Mouse (Mus musculus): Measurements from ENCODE around the gene 1810065E05Rik.

The 1810065E05Rik gene

DNA sequence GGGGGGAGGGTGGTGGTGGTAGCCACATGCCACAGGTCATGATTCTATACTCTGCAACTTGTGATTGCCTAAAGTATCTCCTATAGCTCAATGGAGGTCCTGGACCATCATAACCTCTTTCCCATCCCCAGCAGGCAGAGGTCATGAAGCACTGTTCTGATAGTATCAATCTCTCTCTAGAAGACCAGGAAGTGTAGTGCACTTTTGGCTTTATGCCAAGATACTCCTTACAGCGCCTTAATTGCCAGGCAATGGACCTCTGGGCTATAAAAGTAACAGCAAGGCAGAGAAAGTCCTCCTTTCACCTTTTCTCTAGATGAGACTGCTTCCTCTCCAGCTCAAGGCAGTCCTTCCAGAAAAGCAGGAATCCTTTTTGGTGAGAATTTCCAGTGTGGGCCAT, at the start of gene 1810065E05Rik:
TSS of gene 1810065E05Rik (plus strand) at position 297 of the 400 bp plus-strand sequence.
- no peak for DNase-seq

DNA sequence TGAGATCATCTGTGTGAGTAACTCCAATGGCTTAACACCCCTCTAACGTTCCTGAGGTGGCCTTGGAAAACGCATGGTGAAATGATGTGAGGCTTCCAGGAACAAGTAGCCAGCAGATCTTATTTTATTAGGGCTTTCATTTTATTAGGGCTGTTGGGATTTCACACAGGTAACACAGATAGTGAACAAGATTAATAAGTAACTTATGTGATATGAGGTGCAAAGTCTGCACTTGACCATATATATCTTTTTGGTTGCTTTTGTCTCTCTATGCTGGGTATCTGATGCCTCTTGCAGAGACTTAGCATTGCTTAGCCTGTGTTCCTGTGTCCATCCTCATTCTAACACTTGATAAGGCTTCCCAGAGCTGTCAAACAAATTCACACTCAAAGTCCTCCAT, 43.6 kb upstream of the 1810065E05Rik start:
- no peak for DNase-seq

DNA sequence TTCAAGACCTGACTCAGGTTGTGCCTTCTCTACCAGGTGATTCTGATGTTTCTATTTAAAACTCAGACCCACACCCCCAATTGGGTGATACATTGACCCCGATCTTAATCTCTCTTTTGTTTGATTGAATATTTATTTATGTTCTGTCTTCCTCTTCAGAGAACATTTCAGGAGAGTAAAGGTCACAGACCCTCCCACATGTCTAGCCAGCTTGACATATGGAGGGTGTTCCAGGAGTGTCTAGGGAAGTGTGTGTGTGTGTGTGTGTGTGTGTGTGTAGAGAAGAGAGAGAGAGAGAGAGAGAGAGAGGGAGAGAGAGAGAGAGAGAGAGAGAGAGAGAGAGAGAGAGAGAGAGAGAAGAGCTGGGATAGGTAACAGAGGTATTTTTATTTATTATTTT, 43.2 kb upstream of the 1810065E05Rik start:
- no peak for DNase-seq

DNA sequence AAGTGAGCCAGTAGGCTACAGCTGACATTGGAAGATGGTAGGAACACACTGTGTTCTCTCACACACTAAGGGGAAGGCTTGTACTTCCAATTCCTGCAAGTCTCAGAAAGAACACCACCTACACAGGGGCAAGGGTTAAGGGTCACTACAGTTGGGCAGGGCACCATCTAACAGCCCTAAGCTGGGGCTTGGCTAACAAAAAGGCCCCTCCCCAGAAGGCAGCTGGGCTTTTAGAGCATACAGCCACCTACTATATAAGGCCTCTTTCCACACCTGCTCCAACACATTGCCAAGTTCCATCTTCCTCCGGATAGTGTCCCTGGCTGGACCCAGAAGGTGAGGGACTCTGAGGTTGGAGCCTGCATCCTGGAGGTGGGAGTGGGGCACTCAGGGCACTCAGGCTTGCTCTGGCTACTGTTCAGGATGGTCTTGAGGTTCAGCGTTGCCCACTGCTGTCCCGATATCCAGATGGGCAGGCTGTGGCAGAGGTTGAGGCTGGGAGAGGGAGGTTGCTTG, 42.1 kb upstream of the 1810065E05Rik start, which contains the start of gene Lypd8:
TSS of gene Lypd8 (plus strand) at position 281 of the 516 bp plus-strand sequence.
- no peak for DNase-seq

GRCm38 (mm10) chr11:58379516-58379915, 41.4 kb upstream of the 1810065E05Rik start:
- DNase-seq: no peak

DNA sequence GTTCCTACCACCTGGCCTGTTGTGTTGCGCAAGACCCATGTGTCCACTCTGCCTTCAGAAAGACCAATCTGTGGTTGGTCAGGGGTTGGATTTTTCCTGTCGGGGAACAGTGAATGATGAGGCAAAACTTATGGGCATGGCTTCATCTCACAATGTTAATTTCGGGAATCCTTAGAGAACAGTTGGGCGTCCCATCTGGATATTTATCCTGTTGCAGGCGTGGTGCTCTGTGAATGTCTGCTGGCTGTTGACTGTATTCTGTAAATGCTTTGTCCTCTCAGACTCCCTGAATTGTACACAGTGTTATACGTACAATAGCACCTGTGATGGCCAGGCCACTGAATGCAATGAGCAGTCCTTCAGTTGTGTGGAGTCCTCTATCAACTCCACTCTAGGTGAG, 38.4 kb upstream of the 1810065E05Rik start:
- DNase-seq: no peak

- no peak for DNase-seq
These were observed 20.8 kb upstream of the 1810065E05Rik start for GRCm38 (mm10) chr11:58399985-58400645.

- no peak for DNase-seq
These were observed 20.3 kb upstream of the 1810065E05Rik start for GRCm38 (mm10) chr11:58400655-58401054.

DNA sequence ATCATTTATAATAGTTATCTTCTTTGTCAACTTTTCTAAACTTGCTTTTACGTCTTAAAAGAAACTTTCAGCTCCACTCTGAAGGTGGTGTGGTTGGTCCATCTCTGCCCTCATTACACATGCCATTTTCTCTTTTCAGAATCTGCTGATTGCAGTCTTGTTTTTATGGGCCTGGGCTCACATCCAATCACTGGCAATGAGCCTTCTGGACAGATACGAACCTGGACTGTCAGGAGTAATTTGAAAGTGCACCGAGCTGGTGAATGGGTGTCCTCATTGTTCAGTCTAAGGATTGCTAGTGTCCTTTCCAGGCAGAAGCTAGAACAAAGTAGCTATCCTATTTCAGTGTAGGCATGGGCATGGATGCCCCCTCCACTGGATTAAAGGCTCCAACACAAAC, 12.8 kb upstream of the 1810065E05Rik start:
- DNase-seq: no peak

DNA sequence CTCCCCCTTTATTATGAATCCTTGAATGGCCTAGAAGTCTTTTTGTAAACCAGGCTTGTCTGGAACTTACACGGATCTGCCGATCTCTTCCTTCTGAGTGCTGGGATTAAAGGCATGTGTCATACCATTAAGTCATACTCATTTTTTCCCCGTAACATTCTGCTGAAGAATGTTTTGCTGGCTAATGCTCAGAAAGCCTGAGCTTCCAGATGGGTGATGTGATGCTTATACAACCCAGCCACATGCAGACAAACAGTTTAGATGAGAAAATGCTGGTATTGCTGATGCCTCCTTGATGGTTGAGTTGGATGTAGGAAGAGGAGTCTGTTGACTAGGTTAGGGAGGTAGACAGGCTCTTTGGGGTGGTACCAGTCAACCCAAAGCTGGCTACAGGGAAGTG, 2.6 kb upstream of the 1810065E05Rik start:
- DNase-seq: no peak

DNA sequence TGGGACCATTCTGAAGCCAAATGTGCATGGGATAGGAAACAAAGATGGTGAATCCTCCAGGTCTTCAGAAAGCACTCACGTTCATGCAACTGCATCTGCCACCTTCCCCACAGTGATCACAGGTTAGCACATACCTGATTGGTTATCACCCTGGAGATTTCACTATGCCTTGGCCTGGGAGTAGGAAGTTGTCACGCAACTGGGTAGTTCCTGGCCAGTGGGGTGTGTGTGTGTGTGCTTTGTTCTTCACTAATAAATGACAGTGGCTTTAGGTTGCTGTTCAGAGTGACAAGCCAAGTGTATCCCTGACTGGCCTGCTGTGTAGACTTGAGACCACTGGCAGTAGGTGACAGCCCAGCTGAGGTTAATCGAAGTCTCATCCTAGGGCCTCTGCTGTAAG, 11.3 kb downstream of the 1810065E05Rik start, which contains the start of gene Gm12253:
TSS of gene Gm12253 (plus strand) at position 301 of the 400 bp plus-strand sequence.
- DNase-seq: no peak

GRCm38 (mm10) chr11:58437866-58438265, 17.0 kb downstream of the 1810065E05Rik start:
- no peak for DNase-seq

DNA sequence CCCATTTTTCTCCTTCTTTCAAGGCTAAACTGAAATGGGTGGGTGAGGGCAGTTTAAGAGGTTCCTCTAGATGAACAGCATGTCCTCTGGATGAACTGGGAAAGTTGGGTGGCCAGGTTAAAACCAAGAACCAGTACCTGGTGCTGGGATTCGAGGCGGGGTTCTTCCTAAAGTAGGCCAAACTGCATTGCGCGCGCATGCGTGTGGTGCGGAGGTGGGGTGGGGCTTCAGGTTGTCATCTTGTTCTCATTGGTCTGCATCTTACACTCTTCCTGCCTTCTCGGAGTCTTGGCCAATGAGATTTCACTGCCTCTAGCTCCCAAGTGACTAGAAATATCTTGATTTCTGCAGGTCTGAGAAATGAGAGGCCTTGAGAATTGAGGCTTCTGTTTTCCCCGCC, 31.8 kb downstream of the 1810065E05Rik start, which contains the start of gene Lypd9:
TSS of gene Lypd9 (minus strand) at position 165 of the 400 bp plus-strand sequence.
- DNase-seq: no peak

GRCm38 (mm10) chr11:58453592-58453991, 32.7 kb downstream of the 1810065E05Rik start:
- DNase-seq: no peak

GRCm38 (mm10) chr11:58462170-58462569, 41.3 kb downstream of the 1810065E05Rik start, which contains the start of gene Olfr30:
Gene Olfr30 (minus strand): TSS chr11:58462270.
- DNase-seq: no peak
